Mouse (Mus musculus) limb, embryonic 14.5 days (tissue): ENCODE results near the gene Tmco1. TPM values are rescaled to one million over a fixed set of nuclear protein-coding genes. Genes with fewer than 3 reads are reported as not detected.
A peak's percentile ranks its signal among the peaks of the same experiment; 100 is the strongest.

Experiments used
- ATAC-seq: fragments of 200-750 bp; cut with Nextera tagmentation; 2 replicates; pipeline ENCODE4 v1.8.0; 2017; ENCODE audit warnings: low read depth, moderate number of reproducible peaks, moderate TSS enrichment; ENCODE audit not compliant: low FRiP score
- DNase-seq: peaks from one replicate; pipeline ENCODE4 v3.0.0-alpha.2; 2015; ENCODE audit warnings: low spot score
- H3K27ac ChIP-seq: fragments of 300-500 bp; sonication (generic); replicated peaks from 2 replicates; pipeline ENCODE4 v1.5.1; 2014; ENCODE audit warnings: low read depth, mild to moderate bottlenecking, low read length, moderate library complexity, mixed read lengths
- H3K27me3 ChIP-seq: fragments of 300-500 bp; sonication (generic); 2 replicates; pipeline ENCODE4 v1.6.1; 2014; ENCODE audit warnings: low read length, mixed read lengths; ENCODE audit not compliant: control insufficient read depth, insufficient read depth
- H3K36me3 ChIP-seq: fragments of 300-500 bp; sonication (generic); 2 replicates; pipeline ENCODE4 v1.6.1; 2014; ENCODE audit warnings: mild to moderate bottlenecking, low read length, moderate library complexity, mixed read lengths; ENCODE audit not compliant: control insufficient read depth, insufficient read depth
- H3K4me1 ChIP-seq: fragments of 300-500 bp; sonication (generic); 2 replicates; pipeline ENCODE4 v1.6.1; 2014; ENCODE audit warnings: antibody characterized with exemption, low read length, mixed read lengths; ENCODE audit not compliant: control insufficient read depth, insufficient read depth
- H3K4me2 ChIP-seq: fragments of 300-500 bp; sonication (generic); replicated peaks from 2 replicates; pipeline ENCODE4 v1.6.1; 2014; ENCODE audit warnings: low read depth, mild to moderate bottlenecking, low read length, moderate library complexity; ENCODE audit not compliant: severe bottlenecking
- H3K4me3 ChIP-seq: fragments of 300-500 bp; sonication (generic); replicated peaks from 2 replicates; pipeline ENCODE4 v1.5.1; 2014; ENCODE audit warnings: low read length
- H3K9ac ChIP-seq: fragments of 300-500 bp; sonication (generic); 2 replicates; pipeline ENCODE4 v1.6.1; 2014; ENCODE audit warnings: mild to moderate bottlenecking, low read depth, low read length, moderate library complexity; ENCODE audit not compliant: severe bottlenecking
- H3K9me3 ChIP-seq: fragments of 300-500 bp; sonication (generic); 2 replicates; pipeline ENCODE4 v1.6.1; 2016; ENCODE audit warnings: low read length; ENCODE audit not compliant: control insufficient read depth
- POLR2A ChIP-seq: fragments of 200-500 bp; IDR thresholded peaks from 2 replicates; pipeline ENCODE4 v1.8.0; 2012; ENCODE audit warnings: inconsistent platforms, mild to moderate bottlenecking, moderate library complexity, borderline replicate concordance; ENCODE audit not compliant: insufficient read depth, insufficient read length; ENCODE audit errors: extremely low read depth
- WGBS: fragments of 180-500 bp; shearing (Covaris S2); extraction: QIAGEN DNeasy Blood & Tissue Kit; methylation state at CpG from one replicate; pipeline ENCODE4 v1.1.7; 2014; 5-methylcytosine and 5-hydroxymethylcytosine counted together
- polyA plus RNA-seq, 2 experiments: library from polyadenylated mRNA; depleted of rRNA in 1 of 2; stranded (reverse) in 1 of 2; unstranded in 1 of 2; fragments of >200 nt; fragmentation: Nextera tagmentation in 1 of 2; extraction: Ambion mirVana in 1 of 2; gene quantifications; 2 replicates each; pipeline versions ENCODE4 v1.2.1 to v1.2.3; 2012 to 2014

Gene Tmco1
- 73.4 and 86.4 TPM in 2 replicates for polyA plus RNA-seq (2012; rRNA removed)
- polyA plus RNA-seq (2014; fragmentation: Nextera tagmentation; extraction: Ambion mirVana), result 84.6 and 86.5 TPM in 2 replicates

DNA sequence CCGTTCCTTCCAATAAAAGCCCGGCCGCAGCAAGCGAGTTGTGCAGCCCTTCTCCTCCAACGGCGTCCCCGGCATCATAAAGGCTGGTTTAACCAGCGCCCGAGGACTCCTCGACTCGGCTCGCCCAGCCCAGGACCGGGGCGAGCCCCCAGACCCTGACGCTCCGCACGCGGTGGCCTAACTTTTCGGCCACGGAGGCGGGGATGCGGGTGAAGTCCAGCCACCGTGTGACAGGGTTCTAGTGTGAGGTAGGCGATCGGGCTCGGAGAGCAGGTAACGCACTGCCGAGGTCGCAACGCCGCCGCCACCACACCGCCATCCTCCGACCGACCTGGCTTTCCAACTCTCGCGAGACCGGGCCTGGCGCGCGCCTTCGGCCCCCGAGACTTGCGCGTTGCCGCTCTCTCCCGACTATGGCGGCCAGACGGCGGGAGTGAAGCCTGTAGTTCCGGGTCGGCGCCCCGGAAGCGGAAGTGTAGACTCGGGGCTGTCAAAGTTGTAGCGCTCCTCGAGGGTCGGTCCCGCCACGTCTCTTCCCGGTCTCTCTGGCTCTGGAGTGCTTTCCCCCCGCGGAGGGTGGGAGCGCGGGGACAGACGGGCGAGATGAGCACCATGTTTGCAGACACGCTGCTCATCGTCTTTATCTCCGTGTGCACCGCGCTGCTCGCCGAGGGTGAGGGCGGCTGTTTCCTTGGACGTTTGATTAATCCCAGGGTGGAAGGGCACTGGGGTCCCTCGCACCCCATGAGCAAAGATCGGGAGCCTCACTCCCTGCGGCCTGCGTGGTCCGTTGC is at the start of gene Tmco1:
TSS of gene Tmco1 (plus strand) at position 118 of the 794 bp plus-strand sequence.
- WGBS, result under 1% methylated on average over 76 of the region's 82 CpGs
- Histone ChIP-seq H3K9ac (peak within 1 kb of the TSS; percentile 98), H3K4me1 (peaks cover 9% of the 10 kb centered on the region; the same call in 1 of the 2 replicates), H3K4me2 (peak within 1 kb of the TSS; percentile 86), H3K27ac (peak within 1 kb of the TSS; percentile 97), H3K36me3 (peaks cover 15% of the 10 kb centered on the region), H3K9me3 (no peaks in the 10 kb centered on the region), H3K4me3 (peak within 1 kb of the TSS; percentile 83), H3K27me3 (no peaks in the 10 kb centered on the region)
- peak; percentile 97 for ATAC-seq
- DNase-seq, result peak; percentile 95
- TF ChIP-seq POLR2A, result peak; percentile 95

DNA sequence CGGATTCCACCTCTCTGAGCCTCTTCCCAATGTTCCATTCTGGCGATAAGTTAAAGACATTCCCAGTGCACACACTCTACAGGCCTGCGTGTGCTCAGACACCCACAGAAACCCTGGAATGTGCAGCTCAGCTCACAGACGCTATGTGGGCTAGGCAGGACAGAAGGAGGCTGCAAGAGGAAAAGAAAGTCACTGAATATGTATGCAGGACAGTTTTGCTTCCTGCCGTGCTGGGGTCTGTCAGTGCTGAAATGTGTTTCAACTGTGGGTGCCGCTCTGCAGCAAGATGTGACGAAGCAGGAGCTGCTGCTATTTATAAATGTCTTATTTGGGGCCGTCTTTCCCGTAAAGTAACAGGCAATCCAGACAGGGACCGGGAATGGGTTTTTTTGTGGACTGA is 48.5 kb upstream of the Tmco1 start:
- no peak overlapping the region for H3K4me3 ChIP-seq
- DNase-seq (no peak), ATAC-seq (no peak)
- WGBS, result 66% methylated on average over 10 of the region's 10 CpGs
- H3K9ac ChIP-seq, result no peak overlapping the region
- no peaks in the 10 kb centered on the region for H3K27me3 ChIP-seq
- no peak for TF ChIP-seq POLR2A
- H3K36me3 ChIP-seq, result no peaks in the 10 kb centered on the region
- no peak overlapping the region for H3K27ac ChIP-seq
- no peaks in the 10 kb centered on the region for H3K9me3 ChIP-seq
- peaks cover 7% of the 10 kb centered on the region for H3K4me1 ChIP-seq
- H3K4me2 ChIP-seq, result no peak overlapping the region

DNA sequence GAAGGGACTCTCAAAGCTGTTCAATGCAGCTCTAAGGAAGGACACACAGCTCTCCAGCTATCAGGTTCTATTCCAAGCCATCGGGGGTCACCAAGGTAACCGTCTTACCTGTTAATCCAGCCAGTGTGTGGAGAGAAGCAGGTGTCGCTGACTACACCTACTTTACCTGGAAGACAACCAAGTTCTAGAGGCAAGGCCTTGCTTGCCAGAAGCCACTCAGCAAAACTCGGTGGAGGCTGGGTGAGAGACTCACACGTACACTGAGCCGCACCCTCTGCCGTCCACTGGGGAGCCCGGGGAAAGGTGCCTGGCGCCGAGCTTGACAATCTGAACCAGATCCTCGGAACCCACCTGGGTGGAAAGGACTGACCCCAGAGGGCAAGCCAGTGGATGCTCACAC is 46.4 kb upstream of the Tmco1 start:
- no peak for TF ChIP-seq POLR2A
- H3K27ac ChIP-seq, result no peak overlapping the region
- WGBS, result 88% methylated on average over 11 of the region's 11 CpGs
- H3K9me3 ChIP-seq, result no peaks in the 10 kb centered on the region
- H3K27me3 ChIP-seq, result no peaks in the 10 kb centered on the region
- DNase-seq (no peak), ATAC-seq (no peak)
- no peak overlapping the region for H3K4me3 ChIP-seq
- H3K36me3 ChIP-seq, result no peaks in the 10 kb centered on the region
- peaks cover 4% of the 10 kb centered on the region; the same call in 1 of the 2 replicates for H3K4me1 ChIP-seq
- H3K9ac ChIP-seq, result no peak overlapping the region
- no peak overlapping the region for H3K4me2 ChIP-seq

DNA sequence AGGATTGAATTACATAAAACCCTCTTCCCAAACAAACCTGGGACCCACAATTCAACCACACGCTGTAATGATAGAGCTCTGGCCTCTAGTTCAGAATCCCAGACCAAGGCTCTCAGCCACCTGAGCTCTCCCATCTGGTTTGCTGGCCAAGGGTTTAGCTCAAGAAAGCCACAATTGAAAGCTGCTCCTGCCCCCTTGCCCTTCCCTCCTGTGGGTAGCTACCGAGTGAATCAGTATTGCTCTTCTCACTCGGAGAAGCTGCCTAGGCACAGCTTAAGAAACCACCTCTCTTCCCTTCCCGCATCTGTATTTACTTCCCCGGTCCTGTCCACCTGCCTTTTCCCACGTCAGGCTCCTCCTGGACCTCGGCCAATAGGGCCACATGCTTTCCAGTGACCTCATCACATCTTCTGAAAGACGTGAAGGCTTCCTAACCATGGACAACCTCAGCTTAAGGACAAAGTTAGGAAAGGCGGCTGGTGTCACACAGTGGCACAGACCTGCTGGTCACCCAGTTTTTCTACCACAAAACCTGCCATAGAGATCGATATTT is 45.6 kb upstream of the Tmco1 start:
- H3K9me3 ChIP-seq, result no peaks in the 10 kb centered on the region
- no peak overlapping the region for H3K4me2 ChIP-seq
- H3K36me3 ChIP-seq, result no peaks in the 10 kb centered on the region
- 59% methylated on average over 10 of the region's 10 CpGs for WGBS
- no peak overlapping the region for H3K27ac ChIP-seq
- ATAC-seq (no peak), DNase-seq (no peak)
- H3K27me3 ChIP-seq, result no peaks in the 10 kb centered on the region
- no peak overlapping the region for H3K9ac ChIP-seq
- TF ChIP-seq POLR2A, result no peak
- peaks cover 4% of the 10 kb centered on the region; the same call in 1 of the 2 replicates for H3K4me1 ChIP-seq
- H3K4me3 ChIP-seq, result no peak overlapping the region

DNA sequence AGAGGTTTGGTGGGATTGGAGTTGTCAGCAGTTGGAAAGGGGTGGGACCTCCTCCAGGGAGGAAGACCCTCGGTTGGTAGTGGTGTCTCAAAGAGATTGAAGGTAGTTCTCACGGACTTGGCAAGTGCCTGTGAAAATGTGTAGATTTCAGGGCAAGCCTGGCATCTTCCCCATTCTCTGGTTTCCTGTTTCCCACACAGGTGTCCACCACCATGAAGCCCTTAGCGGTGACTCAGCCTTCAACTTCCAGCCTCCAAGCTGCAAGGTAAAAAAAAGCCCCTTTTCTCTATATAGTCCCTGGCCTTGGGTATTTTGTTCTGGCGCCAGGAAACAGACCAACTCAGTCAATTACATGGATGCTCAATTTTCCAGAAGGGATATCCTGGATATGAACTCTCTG is 42.8 kb upstream of the Tmco1 start:
- no peak overlapping the region for H3K27ac ChIP-seq
- no peak overlapping the region for H3K9ac ChIP-seq
- no peak for TF ChIP-seq POLR2A
- WGBS, result 66% methylated on average over 4 of the region's 4 CpGs
- ATAC-seq (no peak), DNase-seq (no peak)
- no peak overlapping the region for H3K4me2 ChIP-seq
- no peaks in the 10 kb centered on the region for H3K36me3 ChIP-seq
- H3K4me3 ChIP-seq, result no peak overlapping the region
- H3K27me3 ChIP-seq, result no peaks in the 10 kb centered on the region
- H3K9me3 ChIP-seq, result no peaks in the 10 kb centered on the region
- peaks cover 25% of the 10 kb centered on the region for H3K4me1 ChIP-seq
